Mouse (Mus musculus): ENCODE measurements around the gene Dnaja3. TPM values are rescaled to one million over a fixed set of nuclear protein-coding genes. Genes with fewer than 3 reads are reported as not detected.

Gene Dnaja3
- polyA plus RNA-seq, 1 experiment from 2014 or later = 62.6 TPM

DNA sequence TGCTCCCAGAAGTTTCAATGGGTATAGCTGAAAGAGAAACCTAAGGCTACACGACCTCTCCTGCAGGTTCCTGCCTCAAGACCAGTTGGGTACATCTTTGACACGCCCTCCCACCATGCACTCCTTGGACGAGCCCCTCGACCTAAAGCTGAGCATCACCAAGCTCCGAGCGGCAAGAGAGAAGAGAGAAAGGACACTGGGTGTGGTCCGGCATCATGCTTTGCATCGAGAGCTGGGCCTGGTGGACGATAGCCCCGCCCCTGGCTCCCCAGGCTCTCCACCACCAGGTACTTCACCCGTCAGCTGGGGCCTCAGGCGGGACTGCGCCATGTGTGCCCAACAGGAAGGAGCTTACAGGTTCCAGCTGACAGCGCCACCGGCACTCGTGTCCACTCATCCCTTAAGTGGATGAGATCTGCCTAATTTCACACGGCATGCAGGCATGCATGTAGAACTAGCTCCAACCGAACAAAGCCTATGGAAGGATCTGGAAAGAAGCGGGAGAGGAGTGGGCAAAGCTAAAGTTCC lies 31.2 kb upstream of the Dnaja3 start:
- H3K9ac ChIP-seq = no peak overlapping the region
- ATAC-seq (ENCODE audit: insufficient number of reproducible peaks, low FRiP score, low TSS enrichment, low read depth) = no peak
- peaks cover 40% of the 10 kb centered on the region for H3K36me3 ChIP-seq
- H3K4me2 ChIP-seq (replicated peaks) = no peak overlapping the region
- H3K27ac ChIP-seq (replicated peaks) = no peak overlapping the region
- H3K9me3 ChIP-seq (replicated peaks) = no peaks in the 10 kb centered on the region
- no peak overlapping the region for H3K4me3 ChIP-seq (replicated peaks)
- peaks cover 51% of the 10 kb centered on the region for H3K4me1 ChIP-seq
- WGBS = 80% methylated on average over 19 of the region's 19 CpGs
- no peaks in the 10 kb centered on the region for H3K27me3 ChIP-seq

DNA sequence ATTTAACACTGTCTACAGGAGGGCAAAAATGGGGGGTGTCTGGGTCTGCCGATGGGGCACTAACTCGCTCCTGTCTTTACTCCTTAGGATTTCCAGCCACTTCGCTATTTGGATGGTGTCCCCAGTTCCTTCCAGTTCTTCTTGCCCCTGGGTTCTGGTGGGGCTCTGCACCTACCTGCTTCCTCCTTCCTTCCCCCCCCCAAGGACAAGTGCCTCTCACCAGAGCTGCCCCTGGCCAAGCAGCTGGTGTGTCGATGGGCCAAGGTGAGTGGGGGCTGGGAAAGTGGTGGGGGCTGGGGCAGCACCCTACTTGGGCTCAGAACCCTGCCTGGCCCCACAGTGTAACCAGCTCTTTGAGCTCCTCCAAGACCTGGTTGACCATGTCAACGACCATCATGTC lies 28.6 kb upstream of the Dnaja3 start:
- Histone ChIP-seq H3K4me3 (replicated peaks) (no peak overlapping the region), H3K9ac (no peak overlapping the region), H3K4me2 (replicated peaks) (no peak overlapping the region), H3K9me3 (replicated peaks) (no peaks in the 10 kb centered on the region), H3K36me3 (peaks cover 66% of the 10 kb centered on the region), H3K4me1 (peaks cover 25% of the 10 kb centered on the region), H3K27ac (replicated peaks) (no peak overlapping the region), H3K27me3 (no peaks in the 10 kb centered on the region)
- ATAC-seq (ENCODE audit: insufficient number of reproducible peaks, low FRiP score, low TSS enrichment, low read depth) = no peak
- WGBS = 89% methylated on average over 5 of the region's 5 CpGs

DNA sequence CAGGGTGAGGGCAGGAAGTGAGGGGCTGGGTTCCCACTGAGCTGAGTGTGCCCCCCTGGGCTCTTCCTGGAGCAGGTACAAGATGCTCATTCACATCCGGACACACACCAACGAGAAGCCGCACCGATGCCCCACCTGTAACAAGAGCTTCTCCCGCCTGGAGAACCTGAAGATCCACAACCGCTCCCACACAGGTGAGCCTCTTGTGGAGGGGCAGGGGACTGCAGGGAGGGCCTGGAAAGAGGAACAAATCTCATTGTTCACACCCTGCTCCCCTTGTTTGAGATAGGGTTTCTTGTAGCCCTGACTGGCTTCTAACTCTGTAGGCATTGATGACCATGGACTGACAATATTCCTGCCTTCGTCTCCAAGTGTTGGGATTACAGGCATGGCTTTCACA lies 28.1 kb upstream of the Dnaja3 start:
- Histone ChIP-seq H3K9me3 (replicated peaks) (no peaks in the 10 kb centered on the region), H3K4me1 (peaks cover 20% of the 10 kb centered on the region), H3K27ac (replicated peaks) (no peak overlapping the region), H3K27me3 (no peaks in the 10 kb centered on the region), H3K36me3 (peaks cover 69% of the 10 kb centered on the region), H3K4me2 (replicated peaks) (no peak overlapping the region), H3K9ac (no peak overlapping the region), H3K4me3 (replicated peaks) (no peak overlapping the region)
- ATAC-seq (ENCODE audit: insufficient number of reproducible peaks, low FRiP score, low TSS enrichment, low read depth) = no peak
- WGBS = 88% methylated on average over 7 of the region's 7 CpGs

DNA sequence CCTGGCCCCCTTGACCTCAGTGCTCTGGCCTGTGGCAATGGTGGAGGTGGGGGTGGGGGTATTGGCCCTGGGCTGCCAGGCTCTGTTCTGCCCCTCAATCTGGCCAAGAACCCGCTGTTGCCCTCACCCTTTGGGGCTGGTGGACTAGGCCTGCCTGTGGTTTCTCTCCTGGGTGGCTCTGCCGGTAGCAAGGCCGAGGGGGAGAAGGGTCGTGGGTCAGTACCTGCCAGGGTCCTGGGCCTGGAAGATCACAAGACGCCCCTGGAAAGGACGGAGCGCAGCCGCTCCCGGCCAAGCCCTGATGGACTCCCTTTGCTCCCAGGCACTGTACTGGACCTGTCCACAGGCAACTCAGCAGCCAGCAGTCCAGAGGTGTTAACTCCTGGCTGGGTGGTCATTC lies 26.1 kb upstream of the Dnaja3 start:
- no peak overlapping the region for H3K4me2 ChIP-seq (replicated peaks)
- no peaks in the 10 kb centered on the region for H3K4me1 ChIP-seq
- peaks cover 81% of the 10 kb centered on the region for H3K36me3 ChIP-seq
- no peak for ATAC-seq (ENCODE audit: insufficient number of reproducible peaks, low FRiP score, low TSS enrichment, low read depth)
- H3K27ac ChIP-seq (replicated peaks) = no peak overlapping the region
- H3K27me3 ChIP-seq = no peaks in the 10 kb centered on the region
- no peak overlapping the region for H3K9ac ChIP-seq
- H3K4me3 ChIP-seq (replicated peaks) = no peak overlapping the region
- WGBS = 92% methylated on average over 9 of the region's 9 CpGs
- H3K9me3 ChIP-seq (replicated peaks) = no peaks in the 10 kb centered on the region

DNA sequence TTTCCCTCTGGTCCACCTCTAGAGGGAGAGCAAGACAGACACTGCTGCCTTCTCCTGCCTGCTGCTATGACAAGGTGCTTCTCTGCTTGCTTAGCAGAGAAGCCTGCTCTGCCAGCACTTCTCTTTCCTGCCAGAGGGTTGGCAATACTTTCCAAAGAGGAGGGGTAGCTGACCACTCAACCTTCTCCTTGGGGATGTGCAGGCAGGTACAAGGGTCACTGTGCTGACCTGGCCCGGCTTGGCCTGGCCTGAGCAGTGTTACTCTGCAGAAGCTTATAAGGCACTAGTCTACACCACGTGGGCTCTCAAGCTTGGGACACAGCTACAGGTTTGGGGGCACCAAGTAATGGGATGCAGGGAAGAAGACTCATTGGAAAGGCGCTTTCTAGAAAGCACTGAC lies 25.1 kb upstream of the Dnaja3 start:
- Histone ChIP-seq H3K27ac (replicated peaks) (no peak overlapping the region), H3K4me1 (no peaks in the 10 kb centered on the region), H3K9ac (no peak overlapping the region), H3K4me3 (replicated peaks) (no peak overlapping the region), H3K4me2 (replicated peaks) (no peak overlapping the region), H3K27me3 (no peaks in the 10 kb centered on the region), H3K36me3 (peaks cover 84% of the 10 kb centered on the region), H3K9me3 (replicated peaks) (no peaks in the 10 kb centered on the region)
- ATAC-seq (ENCODE audit: insufficient number of reproducible peaks, low FRiP score, low TSS enrichment, low read depth) = no peak
- WGBS = 92% methylated on average over 3 of the region's 3 CpGs

DNA sequence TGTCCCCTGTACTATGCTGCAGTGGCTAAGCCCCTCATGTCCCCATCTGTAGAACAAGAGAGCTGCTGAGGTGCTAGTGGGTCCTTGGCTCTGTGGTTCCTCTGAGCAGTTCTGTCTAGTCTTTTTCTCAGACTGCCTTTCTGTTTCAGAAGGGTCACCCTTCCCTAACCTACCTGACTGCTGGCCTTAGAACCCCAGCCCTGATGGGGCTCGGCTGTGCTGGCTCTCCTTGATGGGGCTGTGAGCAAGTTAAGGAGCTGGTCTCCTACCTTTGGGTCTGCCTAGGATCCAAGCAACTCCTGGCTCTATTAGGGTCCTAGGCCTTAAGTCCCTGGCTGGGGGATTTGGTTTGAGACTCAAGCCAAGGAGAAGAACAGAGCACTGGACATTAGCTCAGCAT lies 24.5 kb upstream of the Dnaja3 start:
- H3K4me1 ChIP-seq = no peaks in the 10 kb centered on the region
- H3K27me3 ChIP-seq = no peaks in the 10 kb centered on the region
- H3K9me3 ChIP-seq (replicated peaks) = no peaks in the 10 kb centered on the region
- H3K36me3 ChIP-seq = peaks cover 77% of the 10 kb centered on the region
- H3K4me3 ChIP-seq (replicated peaks) = no peak overlapping the region
- H3K27ac ChIP-seq (replicated peaks) = no peak overlapping the region
- WGBS = 84% methylated on average over 1 of the region's 1 CpGs
- H3K4me2 ChIP-seq (replicated peaks) = no peak overlapping the region
- no peak overlapping the region for H3K9ac ChIP-seq
- ATAC-seq (ENCODE audit: insufficient number of reproducible peaks, low FRiP score, low TSS enrichment, low read depth) = no peak

DNA sequence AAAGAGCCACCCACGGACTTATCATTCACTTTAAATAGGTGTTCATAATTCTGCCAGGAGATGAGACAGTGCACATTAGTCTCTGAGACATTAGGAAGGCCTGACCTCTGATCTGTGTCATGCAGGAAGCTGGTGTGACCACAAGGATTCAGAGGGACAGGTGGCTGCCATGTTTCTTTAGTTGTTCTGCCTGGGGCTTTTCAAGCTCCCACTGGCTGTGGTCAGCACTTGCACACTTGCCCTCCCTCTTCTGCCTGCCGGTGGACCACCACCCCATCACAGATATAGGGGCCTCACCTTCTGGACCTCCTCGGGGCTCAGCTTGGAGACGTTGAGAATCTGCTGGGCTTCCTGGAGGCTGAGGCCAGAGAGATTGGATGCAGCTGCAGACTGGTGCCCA lies 23.0 kb upstream of the Dnaja3 start:
- H3K27me3 ChIP-seq = no peaks in the 10 kb centered on the region
- no peak overlapping the region for H3K9ac ChIP-seq
- H3K9me3 ChIP-seq (replicated peaks) = no peaks in the 10 kb centered on the region
- H3K4me2 ChIP-seq (replicated peaks) = no peak overlapping the region
- no peaks in the 10 kb centered on the region for H3K4me1 ChIP-seq
- H3K27ac ChIP-seq (replicated peaks) = no peak overlapping the region
- H3K36me3 ChIP-seq = peaks cover 63% of the 10 kb centered on the region
- no peak for ATAC-seq (ENCODE audit: insufficient number of reproducible peaks, low FRiP score, low TSS enrichment, low read depth)
- 66% methylated on average over 4 of the region's 4 CpGs for WGBS
- no peak overlapping the region for H3K4me3 ChIP-seq (replicated peaks)

DNA sequence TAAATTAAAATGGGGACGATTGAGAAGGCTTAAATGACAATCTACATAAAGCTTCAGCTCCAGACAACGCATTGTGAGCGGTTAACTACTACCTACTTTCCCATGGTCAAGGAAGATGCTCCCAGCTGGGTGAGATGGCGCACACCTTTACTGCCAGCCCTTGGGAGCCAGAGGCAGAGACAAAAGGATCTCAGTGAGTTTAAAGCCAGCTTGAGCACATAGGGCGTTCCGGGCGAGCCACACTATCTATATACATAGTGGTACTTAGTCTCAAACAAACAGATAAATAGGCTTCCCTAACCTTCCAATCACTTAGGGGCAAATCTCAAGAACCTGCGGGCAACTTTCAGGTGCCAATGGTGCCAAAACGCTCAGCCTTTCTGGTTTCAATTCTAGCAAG lies 15.7 kb upstream of the Dnaja3 start:
- WGBS = 19% methylated on average over 9 of the region's 9 CpGs
- H3K27me3 ChIP-seq = no peaks in the 10 kb centered on the region
- no peak for ATAC-seq (ENCODE audit: insufficient number of reproducible peaks, low FRiP score, low TSS enrichment, low read depth)
- peak overlapping the region; percentile 65 for H3K4me2 ChIP-seq (replicated peaks)
- no peaks in the 10 kb centered on the region for H3K9me3 ChIP-seq (replicated peaks)
- H3K27ac ChIP-seq (replicated peaks) = peak overlapping the region; percentile 87
- H3K9ac ChIP-seq = peak overlapping the region; percentile 75
- H3K4me3 ChIP-seq (replicated peaks) = peak overlapping the region; percentile 73
- no peaks in the 10 kb centered on the region; the same call in 1 of the 2 replicates for H3K36me3 ChIP-seq
- H3K4me1 ChIP-seq = peaks cover 21% of the 10 kb centered on the region

DNA sequence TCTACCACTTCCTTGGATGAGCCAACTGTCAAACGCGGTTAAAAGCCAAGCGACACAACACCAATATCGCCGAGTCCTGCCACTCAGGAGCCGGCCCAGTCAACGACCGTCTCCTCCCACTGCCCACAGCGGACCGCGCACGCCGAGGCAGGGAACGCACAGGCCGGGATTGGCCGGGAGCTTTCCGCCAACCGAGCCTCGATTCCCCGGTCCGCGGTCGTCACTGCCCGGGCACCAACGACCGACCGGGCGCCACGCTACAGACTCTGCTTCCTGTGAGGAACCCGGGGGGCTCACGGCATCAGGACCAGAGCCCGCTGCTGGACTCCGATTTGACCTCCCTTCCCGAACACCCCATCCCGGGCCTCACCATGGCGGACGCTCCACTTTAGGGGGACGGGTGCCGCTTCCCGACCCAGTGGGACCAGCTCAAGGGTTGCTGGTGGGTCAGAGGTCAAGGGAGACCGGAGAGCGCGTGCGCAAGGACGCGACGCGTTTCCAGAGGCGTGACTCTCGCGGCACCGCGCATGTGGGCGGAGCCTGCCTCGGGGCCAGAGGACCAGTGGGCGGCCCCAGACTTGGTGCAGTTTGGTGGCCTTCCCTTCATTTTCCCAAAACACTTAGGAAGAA lies 15.2 kb upstream of the Dnaja3 start, which contains the start of gene Pam16:
TSS of gene Pam16 (minus strand) at position 508 of the 630 bp plus-strand sequence.
- H3K4me1 ChIP-seq = peaks cover 21% of the 10 kb centered on the region
- H3K4me3 ChIP-seq (replicated peaks) = peak within 1 kb of the TSS; percentile 73
- peak; percentile 87 for ATAC-seq (ENCODE audit: insufficient number of reproducible peaks, low FRiP score, low TSS enrichment, low read depth)
- H3K27me3 ChIP-seq = no peaks in the 10 kb centered on the region
- peak within 1 kb of the TSS; percentile 75 for H3K9ac ChIP-seq
- no peaks in the 10 kb centered on the region for H3K9me3 ChIP-seq (replicated peaks)
- H3K27ac ChIP-seq (replicated peaks) = peak within 1 kb of the TSS; percentile 87
- peak within 1 kb of the TSS; percentile 65 for H3K4me2 ChIP-seq (replicated peaks)
- no peaks in the 10 kb centered on the region; the same call in 1 of the 2 replicates for H3K36me3 ChIP-seq
- WGBS = under 1% methylated on average over 56 of the region's 56 CpGs

DNA sequence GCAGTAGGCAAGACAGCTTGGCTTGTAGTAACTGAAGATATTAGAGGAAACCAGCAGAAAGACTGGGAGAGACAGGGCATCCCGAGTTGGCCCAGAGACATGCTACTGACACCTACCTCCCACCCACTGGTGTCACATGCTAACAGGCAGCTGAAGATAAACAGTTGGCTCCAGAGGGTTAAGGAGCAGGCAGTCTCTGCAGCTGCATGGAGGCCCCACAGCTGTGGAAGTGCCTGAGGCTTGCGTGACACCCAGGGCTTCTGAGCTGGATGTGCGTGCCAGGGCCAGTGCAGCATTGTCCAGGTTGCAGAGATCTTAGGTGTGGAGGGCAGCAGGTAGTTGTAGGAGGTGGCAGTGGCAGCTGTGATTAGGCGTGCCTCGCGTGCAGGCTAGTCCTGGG lies 12.7 kb upstream of the Dnaja3 start:
- ATAC-seq (ENCODE audit: insufficient number of reproducible peaks, low FRiP score, low TSS enrichment, low read depth) = no peak
- no peak overlapping the region for H3K27ac ChIP-seq (replicated peaks)
- H3K27me3 ChIP-seq = no peaks in the 10 kb centered on the region
- H3K36me3 ChIP-seq = peaks cover 4% of the 10 kb centered on the region
- no peak overlapping the region for H3K4me3 ChIP-seq (replicated peaks)
- peaks cover 21% of the 10 kb centered on the region for H3K4me1 ChIP-seq
- WGBS = 76% methylated on average over 6 of the region's 6 CpGs
- no peak overlapping the region for H3K4me2 ChIP-seq (replicated peaks)
- H3K9ac ChIP-seq = no peak overlapping the region
- H3K9me3 ChIP-seq (replicated peaks) = no peaks in the 10 kb centered on the region

DNA sequence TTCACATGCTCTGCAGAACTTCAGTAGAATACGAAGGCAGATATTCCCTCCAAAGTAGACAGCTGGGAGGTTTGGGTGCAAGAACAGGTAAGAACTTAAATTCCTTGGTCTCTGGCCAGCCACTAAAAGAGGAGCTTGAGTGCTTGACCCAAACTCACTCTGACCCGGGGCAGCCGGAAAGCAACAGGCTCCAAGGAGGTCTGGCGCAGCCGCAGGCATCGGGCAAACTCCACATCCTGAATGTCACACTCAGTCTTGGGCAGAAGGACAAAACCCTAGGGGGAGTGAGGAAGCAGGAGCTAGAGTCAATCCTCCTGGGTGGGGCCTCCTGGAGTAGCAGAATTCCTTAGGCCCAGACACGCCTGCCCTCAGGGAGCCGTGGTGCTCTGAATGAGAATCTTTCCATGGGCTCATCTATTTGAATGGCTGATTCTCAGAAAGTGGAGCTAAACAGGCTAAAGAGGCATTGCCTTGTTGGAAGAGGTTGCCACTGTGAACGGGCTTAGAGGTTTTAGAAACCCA lies 10.8 kb upstream of the Dnaja3 start:
- no peak for ATAC-seq (ENCODE audit: insufficient number of reproducible peaks, low FRiP score, low TSS enrichment, low read depth)
- Histone ChIP-seq H3K9ac (no peak overlapping the region), H3K27me3 (no peaks in the 10 kb centered on the region), H3K4me1 (peaks cover 8% of the 10 kb centered on the region), H3K4me3 (replicated peaks) (no peak overlapping the region), H3K4me2 (replicated peaks) (no peak overlapping the region), H3K9me3 (replicated peaks) (no peaks in the 10 kb centered on the region), H3K27ac (replicated peaks) (no peak overlapping the region), H3K36me3 (peaks cover 4% of the 10 kb centered on the region)
- WGBS = 84% methylated on average over 9 of the region's 9 CpGs

DNA sequence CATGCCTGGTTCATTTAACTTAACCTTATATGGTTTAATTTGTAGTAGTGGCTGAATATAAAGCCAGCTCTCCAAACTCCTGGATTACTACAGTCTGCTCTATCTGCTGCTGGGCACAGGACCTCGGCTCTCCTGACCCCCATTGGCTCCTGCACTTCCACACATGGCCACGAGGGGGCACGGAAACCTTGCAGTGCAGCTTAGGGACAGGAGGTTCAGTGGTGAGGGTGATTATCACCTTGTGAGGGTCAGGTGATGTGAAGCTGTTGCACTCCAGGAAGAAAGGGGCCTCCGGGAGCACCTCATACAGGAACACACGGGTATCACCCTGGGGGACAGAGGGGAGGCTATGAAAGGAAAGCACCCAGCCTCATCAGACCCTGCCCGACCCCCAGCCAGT lies 9.8 kb upstream of the Dnaja3 start:
- Histone ChIP-seq H3K4me2 (replicated peaks) (no peak overlapping the region), H3K27me3 (no peaks in the 10 kb centered on the region), H3K4me3 (replicated peaks) (no peak overlapping the region), H3K27ac (replicated peaks) (no peak overlapping the region), H3K9ac (no peak overlapping the region), H3K4me1 (peaks cover 4% of the 10 kb centered on the region; the same call in 1 of the 2 replicates), H3K36me3 (peaks cover 4% of the 10 kb centered on the region), H3K9me3 (replicated peaks) (no peaks in the 10 kb centered on the region)
- ATAC-seq (ENCODE audit: insufficient number of reproducible peaks, low FRiP score, low TSS enrichment, low read depth) = no peak
- 22% methylated on average over 6 of the region's 6 CpGs for WGBS

All from embryonic facial prominence, embryonic 15.5 days (tissue).